Mouse (Mus musculus) cerebellum, adult 2 months (tissue): ENCODE measurements at regions not wholly inside any gene's neighbourhood (a gene's known extent, or its start where the extent isn't known, plus 50 kb on each side); places are given as distances from the start of the nearest gene placed in this dataset.

Source experiments
- DNase-seq, 2 experiments: peaks; one replicate each; pipeline ENCODE4 v3.0.0; 2021
- H3K27ac ChIP-seq: fragments of 200-500 bp; 2 replicates; pipeline ENCODE4 v1.5.1; 2012; ENCODE audit warnings: low read length, control low read depth, inconsistent platforms; ENCODE audit not compliant: insufficient read depth
- H3K27me3 ChIP-seq: fragments of 200-500 bp; 2 replicates; pipeline ENCODE4 v1.6.1; 2012; ENCODE audit warnings: inconsistent platforms, mild to moderate bottlenecking, low read length, moderate library complexity; ENCODE audit not compliant: control insufficient read depth, insufficient read depth
- H3K4me1 ChIP-seq: fragments of 200-500 bp; 2 replicates; pipeline ENCODE4 v1.6.1; 2011; ENCODE audit warnings: low read length; ENCODE audit not compliant: control insufficient read depth, insufficient read depth
- H3K4me3 ChIP-seq: fragments of 200-500 bp; replicated peaks from 2 replicates; pipeline ENCODE3; 2011; ENCODE audit warnings: mild to moderate bottlenecking, low read depth, low read length, control low read depth; ENCODE audit not compliant: insufficient read depth
- CTCF ChIP-seq: fragments of 200-500 bp; IDR thresholded peaks from 2 replicates; pipeline ENCODE4 v1.5.1; 2011; ENCODE audit warnings: low read depth, mild to moderate bottlenecking, control low read depth, low read length, moderate library complexity, borderline replicate concordance; ENCODE audit not compliant: insufficient read depth
- POLR2A ChIP-seq: fragments of 200-500 bp; IDR thresholded peaks from 2 replicates; pipeline ENCODE4 v1.6.1; 2011; ENCODE audit warnings: low read length, control low read depth, borderline replicate concordance; ENCODE audit not compliant: insufficient read depth
- WGBS: fragments of 180-500 bp; shearing (Covaris S2); methylation state at CpG from one replicate; pipeline ENCODE4 v1.1.7; 2018; 5-methylcytosine and 5-hydroxymethylcytosine counted together

DNA sequence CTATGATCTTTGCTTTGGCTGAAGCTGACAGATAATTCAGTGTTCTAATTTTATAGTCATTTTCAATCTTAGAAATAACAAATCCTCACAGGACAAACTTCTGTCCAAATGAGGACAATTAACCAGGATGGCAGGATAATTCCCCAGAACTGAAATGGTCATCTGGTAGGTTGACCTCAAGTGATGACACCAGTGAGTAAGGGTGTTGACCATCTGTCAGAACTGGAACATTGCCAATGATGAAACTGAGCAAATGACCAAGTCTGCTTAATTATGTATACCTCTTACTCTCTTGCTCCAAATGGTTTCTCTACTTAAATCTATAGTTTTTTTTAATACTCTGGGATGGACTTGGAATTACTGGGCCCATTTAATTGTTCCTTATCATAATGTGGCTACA, 1336.9 kb upstream of the Tenm3 start:
- no peak overlapping the region for H3K4me3 ChIP-seq
- H3K27ac ChIP-seq, result no peak overlapping the region
- peak; percentile 18 to 77 for DNase-seq
- no peaks in the 10 kb centered on the region for H3K27me3 ChIP-seq
- H3K4me1 ChIP-seq, result peaks cover 3% of the 10 kb centered on the region; the same call in 1 of the 2 replicates
- TF ChIP-seq POLR2A (no peak), CTCF (no peak)

DNA sequence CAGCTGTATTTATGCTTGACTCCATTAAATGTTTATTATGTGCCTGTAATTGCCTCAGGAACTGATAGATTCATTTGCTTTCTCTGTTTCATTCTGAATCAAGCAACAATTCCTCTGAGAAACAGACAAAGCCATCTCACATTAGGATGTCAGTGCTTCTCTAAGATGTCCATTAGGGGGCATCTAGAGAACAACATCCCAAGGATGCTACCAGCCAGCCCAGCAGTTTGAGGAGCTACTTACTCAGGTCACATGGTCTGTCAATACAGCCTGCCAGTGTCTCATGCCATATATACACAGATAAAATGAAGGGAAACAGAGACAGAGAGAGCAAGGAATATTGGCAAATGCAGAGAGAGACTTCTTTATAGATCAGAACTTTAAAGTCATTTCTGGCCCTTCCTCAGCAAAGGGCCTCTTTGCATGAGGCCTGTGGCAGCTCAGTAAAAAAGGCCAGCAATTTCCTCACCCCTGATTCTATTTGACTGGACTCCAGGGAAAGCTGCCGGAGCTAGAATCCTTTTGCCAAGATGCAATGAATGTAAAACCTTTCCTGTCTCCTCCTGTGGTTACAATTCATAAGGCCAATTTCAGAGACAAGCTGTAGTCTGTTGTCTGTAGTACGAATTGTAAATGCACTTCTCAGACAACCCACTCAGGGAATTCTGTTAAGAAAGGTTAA, 1321.2 kb upstream of the Tenm3 start:
- 0 out of 2 replicates have a peak, but pooled peaks have one; percentile 10 for TF ChIP-seq CTCF
- TF ChIP-seq POLR2A, result no peak
- Histone ChIP-seq H3K4me3 (no peak overlapping the region), H3K27me3 (no peaks in the 10 kb centered on the region), H3K27ac (no peak overlapping the region), H3K4me1 (no peaks in the 10 kb centered on the region)
- 7% methylated on average over 2 of the region's 2 CpGs for WGBS
- peak; percentile 11 to 45 for DNase-seq

DNA sequence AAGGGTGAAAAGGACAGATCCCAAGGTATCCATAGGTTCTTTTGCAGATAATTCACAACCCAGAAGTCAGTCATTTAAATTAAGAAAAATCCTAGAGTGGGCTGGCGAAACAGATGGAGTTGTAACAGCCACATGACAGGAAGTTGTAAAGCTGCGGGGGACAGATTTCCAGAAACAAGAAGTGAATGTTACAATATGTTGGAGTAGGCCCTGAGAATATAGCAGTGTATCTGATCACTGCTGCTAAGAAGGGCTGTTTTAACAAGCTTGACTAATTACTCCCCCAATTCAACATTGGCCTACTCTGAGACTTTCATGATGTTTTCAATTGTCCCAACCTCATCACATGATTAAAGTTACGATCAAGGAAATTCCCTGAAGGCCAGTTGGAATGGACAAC, 1317.3 kb upstream of the Tenm3 start:
- no peak for DNase-seq
- Histone ChIP-seq H3K27me3 (no peaks in the 10 kb centered on the region), H3K4me1 (no peaks in the 10 kb centered on the region), H3K4me3 (no peak overlapping the region), H3K27ac (no peak overlapping the region)
- whole genome bisulfite sequencing, result 91% methylated on average over 3 of the region's 3 CpGs
- TF ChIP-seq POLR2A (no peak), CTCF (no peak)

DNA sequence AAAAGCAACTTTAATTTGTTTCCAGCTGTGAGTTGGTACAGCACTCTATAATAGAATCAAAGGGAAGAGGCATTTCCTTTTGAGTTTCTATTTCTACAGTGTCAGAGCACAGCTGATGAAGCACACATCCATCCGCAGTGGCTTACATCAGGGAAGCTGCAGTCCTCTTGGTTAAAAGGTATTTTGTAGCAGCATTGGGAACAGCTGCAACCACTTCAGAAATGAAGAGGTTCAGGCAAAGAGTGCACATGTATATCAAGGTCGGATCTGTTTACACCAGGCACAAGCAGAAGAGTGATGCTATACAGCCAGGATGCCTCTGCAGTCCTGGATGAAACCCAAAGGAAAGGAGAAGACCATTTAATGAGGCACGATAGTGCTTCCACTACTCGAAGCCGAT, 1316.6 kb upstream of the Tenm3 start:
- WGBS, result 55% methylated on average over 5 of the region's 5 CpGs
- Histone ChIP-seq H3K4me3 (no peak overlapping the region), H3K27ac (no peak overlapping the region), H3K4me1 (no peaks in the 10 kb centered on the region), H3K27me3 (no peaks in the 10 kb centered on the region)
- TF ChIP-seq CTCF (no peak), POLR2A (no peak)
- no peak for DNase-seq

DNA sequence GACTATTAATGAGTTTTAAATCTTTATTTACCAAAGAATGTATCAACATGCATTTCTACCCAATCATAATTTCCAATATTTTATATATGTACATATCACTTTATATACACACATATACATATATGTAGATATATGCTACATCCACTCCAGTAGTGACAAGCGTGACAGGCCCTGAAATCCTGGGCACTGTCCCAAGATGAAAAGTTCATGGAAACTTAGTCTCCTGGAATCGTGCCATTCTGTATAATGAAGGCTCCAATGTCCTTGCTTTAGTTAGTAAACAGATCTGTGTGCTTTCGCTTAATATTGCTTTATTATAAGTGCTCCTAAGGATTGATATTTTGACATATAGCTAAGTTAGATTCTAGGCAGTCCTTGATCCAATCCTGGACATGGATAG, 1296.1 kb upstream of the Tenm3 start:
- WGBS, result 33% methylated on average over 3 of the region's 3 CpGs
- Histone ChIP-seq H3K4me3 (no peak overlapping the region), H3K27ac (no peak overlapping the region), H3K27me3 (no peaks in the 10 kb centered on the region), H3K4me1 (no peaks in the 10 kb centered on the region)
- no peak for TF ChIP-seq CTCF
- no peak for TF ChIP-seq POLR2A
- no peak for DNase-seq

DNA sequence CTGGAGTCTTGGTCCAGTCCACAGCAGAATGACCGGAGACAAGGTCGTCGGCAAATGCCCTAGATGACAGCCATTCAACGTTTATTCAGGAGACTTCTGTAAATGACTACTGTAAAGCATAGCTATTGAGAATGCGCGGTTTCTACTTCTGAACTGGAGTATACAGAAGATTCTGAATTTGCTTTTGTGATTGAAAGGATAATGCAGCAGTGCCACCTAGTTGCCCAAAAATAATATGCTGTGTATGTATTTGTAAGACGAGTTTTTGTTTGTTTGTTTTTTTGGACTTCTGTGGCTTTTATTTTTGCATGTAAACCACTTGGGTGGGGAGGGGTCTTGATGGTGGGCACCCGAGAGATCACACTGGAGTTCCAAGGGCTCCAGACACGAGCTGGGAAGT, 1276.3 kb upstream of the Tenm3 start:
- no peak overlapping the region for H3K27ac ChIP-seq
- H3K4me3 ChIP-seq, result no peak overlapping the region
- H3K4me1 ChIP-seq, result no peaks in the 10 kb centered on the region
- TF ChIP-seq POLR2A (no peak), CTCF (no peak)
- 77% methylated on average over 9 of the region's 9 CpGs for WGBS
- H3K27me3 ChIP-seq, result no peaks in the 10 kb centered on the region
- no peak for DNase-seq

DNA sequence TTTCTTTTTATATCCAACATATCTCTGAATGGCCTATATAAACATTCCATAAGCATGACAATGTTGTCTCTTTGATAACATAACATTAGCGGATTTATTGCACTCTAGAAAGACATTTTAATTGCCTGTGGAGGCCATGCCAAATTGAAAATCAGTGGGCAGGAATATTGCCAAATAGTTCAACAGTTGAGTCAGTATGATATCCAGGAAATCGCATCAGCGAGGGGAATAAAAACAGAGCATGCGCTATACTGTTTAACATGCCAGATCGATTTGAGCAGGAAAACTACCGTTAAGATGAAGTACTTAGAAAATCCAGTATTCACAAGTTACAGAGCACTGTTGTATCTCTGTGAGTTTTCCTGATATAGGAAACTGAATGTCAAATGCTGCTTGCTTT, 1238.6 kb upstream of the Tenm3 start:
- 9% methylated on average over 6 of the region's 6 CpGs for WGBS
- Histone ChIP-seq H3K4me1 (no peaks in the 10 kb centered on the region), H3K27ac (no peak overlapping the region), H3K4me3 (no peak overlapping the region), H3K27me3 (no peaks in the 10 kb centered on the region)
- no peak for TF ChIP-seq CTCF
- TF ChIP-seq POLR2A, result no peak
- no peak for DNase-seq

DNA sequence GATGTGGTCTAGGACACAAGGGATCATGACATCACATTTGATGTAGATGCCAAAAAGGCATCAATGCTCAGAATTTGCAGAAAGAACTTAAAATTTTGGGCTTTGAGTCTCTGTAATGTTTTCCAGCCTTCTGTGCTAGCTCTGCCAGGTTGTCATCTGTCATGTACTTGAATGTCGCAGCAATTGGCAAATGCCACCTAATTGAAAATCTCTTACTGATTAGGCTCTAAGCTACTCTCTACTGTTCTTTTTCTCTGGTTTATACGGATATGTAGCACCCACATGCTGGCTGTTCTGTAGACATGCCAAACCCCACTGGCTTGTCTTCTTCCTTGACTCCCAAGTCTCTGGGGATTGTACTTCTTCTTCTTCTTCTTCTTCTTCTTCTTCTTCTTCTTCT, 1193.3 kb upstream of the Tenm3 start:
- Histone ChIP-seq H3K4me1 (no peaks in the 10 kb centered on the region), H3K27me3 (no peaks in the 10 kb centered on the region), H3K4me3 (no peak overlapping the region), H3K27ac (no peak overlapping the region)
- no peak for DNase-seq
- 23% methylated on average over 2 of the region's 2 CpGs for WGBS
- TF ChIP-seq POLR2A (no peak), CTCF (no peak)
